Mouse (Mus musculus): Measurements from ENCODE around the gene Plac9b.
"Not testable (repeated sequence)": the region's sequence is repeated elsewhere in the genome, so short reads cannot be mapped to it uniquely, and the experiment has no call there.

Gene Plac9b

GRCm38 (mm10) chr14:26182380-26182779 lies at the start of gene Plac9b:
Gene Plac9b, minus strand, starts transcription at chr14:26182480.
- DNase-seq (ENCODE audit: low spot score), result not testable (repeated sequence)

GRCm38 (mm10) chr14:26216233-26217000 lies 34.1 kb upstream of the Plac9b start:
- not testable (repeated sequence) for DNase-seq (ENCODE audit: low spot score)

- DNase-seq (ENCODE audit: low spot score), result not testable (repeated sequence)
These were observed 24.6 kb upstream of the Plac9b start, which contains the start of gene Tmem254b for GRCm38 (mm10) chr14:26206926-26207247. Gene Tmem254b, minus strand, starts transcription at chr14:26207041.

DNA sequence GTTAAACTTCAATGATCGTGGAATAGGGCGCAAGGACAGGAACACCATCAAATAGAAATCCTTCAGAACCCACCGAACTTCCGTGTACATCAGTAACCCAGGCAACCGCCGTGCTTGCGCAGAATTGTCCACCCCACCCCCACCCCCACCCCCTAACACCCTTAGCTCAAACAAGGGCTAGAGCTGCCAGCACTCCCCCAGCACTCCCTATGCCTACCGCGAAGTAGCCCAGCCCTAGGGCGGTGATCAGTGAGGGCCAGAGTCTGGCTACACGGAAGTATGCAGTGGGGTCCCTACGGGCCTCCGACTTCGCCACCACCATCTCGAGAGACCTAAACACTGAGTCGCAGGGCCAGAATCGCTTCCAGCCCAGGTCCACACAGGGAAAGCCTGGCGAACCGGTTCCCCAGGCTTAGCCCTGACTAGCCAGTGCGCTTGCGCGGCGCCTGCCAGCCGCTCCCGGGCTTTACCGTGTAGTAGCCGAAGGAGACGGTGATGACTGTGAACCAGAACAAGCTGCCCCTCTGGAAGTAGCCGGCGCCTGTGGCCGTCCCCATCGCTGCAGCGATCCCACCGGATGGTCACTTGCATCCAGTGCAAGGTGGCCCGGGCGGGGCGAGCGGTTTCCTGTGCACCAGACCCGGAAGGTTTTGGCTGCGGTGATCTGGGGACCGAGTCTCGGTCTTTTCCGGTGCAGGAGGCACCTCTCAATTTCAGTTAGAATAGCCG lies 24.1 kb upstream of the Plac9b start:
- DNase-seq (ENCODE audit: low spot score), result not testable (repeated sequence)

GRCm38 (mm10) chr14:26197851-26198250 lies 15.6 kb upstream of the Plac9b start:
- not testable (repeated sequence) for DNase-seq (ENCODE audit: low spot score)

GRCm38 (mm10) chr14:26188361-26188760 lies 6.1 kb upstream of the Plac9b start:
- not testable (repeated sequence) for DNase-seq (ENCODE audit: low spot score)

DNA sequence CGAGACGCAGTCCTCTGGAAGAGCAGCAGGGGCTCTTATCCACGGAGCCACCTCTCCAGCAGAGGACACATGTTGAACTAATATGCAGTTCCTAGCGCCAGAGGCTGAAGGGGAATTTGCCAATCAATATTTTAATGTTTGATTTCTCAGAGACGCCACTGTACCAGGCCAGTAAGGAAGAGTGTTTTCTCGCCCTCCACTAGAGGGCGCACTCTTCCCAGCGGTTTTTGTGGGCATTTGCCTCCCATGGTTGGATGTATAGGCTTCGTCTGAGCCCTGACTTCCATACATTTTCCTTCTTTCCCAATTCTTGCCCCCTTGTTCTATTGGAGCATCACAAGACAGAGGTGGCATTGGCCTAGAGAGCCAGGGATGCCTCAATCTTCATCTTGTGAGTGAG lies 4.4 kb upstream of the Plac9b start:
- not testable (repeated sequence) for DNase-seq (ENCODE audit: low spot score)

GRCm38 (mm10) chr14:26181660-26182059 lies 620 bp downstream of the Plac9b start:
- not testable (repeated sequence) for DNase-seq (ENCODE audit: low spot score)

- DNase-seq (ENCODE audit: low spot score), result not testable (repeated sequence)
These were observed 7.3 kb downstream of the Plac9b start for GRCm38 (mm10) chr14:26175028-26175427.

GRCm38 (mm10) chr14:26173955-26174354 lies 8.3 kb downstream of the Plac9b start:
- not testable (repeated sequence) for DNase-seq (ENCODE audit: low spot score)

DNA sequence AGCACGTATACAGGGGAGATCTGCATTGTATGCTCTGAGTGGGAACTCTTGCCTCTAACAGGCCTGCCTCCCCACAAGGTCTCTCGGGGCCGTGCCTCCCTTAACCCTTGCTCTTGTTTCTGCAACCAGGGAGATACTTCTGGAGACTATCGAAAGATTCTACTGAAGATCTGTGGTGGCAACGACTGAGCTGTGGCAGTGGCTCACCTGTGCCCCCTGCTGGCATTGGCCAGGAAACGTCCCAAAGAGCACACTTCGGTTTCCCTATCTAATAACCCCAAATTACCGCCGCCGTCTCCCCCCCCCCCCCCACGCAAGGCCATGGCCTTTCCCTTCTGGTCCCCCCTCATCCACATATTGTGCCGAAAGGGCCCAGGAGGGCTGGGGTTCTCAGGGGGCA lies 17.0 kb downstream of the Plac9b start:
- DNase-seq (ENCODE audit: low spot score), result not testable (repeated sequence)

DNA sequence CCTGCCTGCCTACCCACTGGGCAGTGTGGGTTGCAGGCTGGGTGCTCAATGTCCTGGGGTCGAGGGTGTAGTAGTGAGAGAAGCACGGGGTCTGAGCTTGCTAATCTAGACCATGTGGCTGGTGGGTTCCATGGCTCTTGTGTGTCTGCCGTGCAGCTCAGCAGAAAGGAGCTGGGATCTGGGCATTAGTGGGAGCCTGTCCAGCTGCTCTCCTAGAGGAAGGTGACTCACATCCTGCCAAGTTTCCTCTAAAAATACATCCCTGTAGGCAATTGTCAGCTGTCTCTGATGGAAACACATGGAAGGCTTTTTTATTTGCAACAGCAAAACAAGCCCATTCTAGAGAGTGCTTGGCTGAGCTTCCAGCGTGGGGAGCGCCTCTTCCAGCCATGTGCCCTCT lies 19.9 kb downstream of the Plac9b start:
- DNase-seq (ENCODE audit: low spot score), result not testable (repeated sequence)

- not testable (repeated sequence) for DNase-seq (ENCODE audit: low spot score)
These were observed 21.1 kb downstream of the Plac9b start for GRCm38 (mm10) chr14:26161156-26161555.

GRCm38 (mm10) chr14:26156032-26156431 lies 26.2 kb downstream of the Plac9b start:
- DNase-seq (ENCODE audit: low spot score), result not testable (repeated sequence)

DNA sequence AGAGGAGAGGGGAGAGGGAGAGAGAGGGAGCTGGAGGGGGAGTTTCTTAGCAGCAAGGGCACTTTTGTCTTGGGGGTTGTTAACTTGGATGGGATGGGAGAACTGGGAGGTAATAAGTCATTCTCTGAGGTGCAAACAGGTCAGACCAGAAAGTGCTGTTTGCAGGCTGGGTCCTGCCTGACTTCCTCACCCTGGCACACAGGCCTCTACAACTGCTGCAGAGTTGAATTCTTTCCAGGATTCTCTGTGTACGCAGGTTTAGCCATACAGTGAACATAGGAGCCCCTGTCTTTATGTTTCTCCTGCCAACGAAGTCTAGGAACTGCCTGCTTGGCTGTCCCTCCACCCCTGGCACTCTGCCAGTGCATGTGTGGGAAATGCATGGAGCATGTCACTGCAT lies 35.2 kb downstream of the Plac9b start:
- not testable (repeated sequence) for DNase-seq (ENCODE audit: low spot score)

DNA sequence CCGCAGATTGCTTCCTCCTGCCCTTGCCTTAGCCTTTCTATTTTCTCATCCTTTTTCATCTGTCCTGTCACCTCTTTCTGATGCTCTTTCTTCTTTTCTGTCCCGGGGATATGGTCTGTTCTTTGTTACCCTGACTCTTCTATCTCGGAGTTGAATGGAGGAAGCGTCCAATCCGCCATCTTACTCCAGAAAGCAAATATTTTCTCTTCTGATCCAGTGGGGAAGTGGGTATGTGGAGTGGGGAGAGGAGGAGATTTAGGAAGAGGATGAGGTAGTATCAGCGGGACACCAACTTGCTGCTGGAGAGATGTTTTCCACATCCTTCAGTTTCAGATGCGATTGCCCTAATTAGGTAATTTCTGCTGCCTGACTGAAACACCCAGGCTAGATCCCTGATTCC lies 63.2 kb downstream of the Plac9b start:
- DNase-seq (ENCODE audit: low spot score), result not testable (repeated sequence)

- not testable (repeated sequence) for DNase-seq (ENCODE audit: low spot score)
These were observed 63.7 kb downstream of the Plac9b start for GRCm38 (mm10) chr14:26118550-26119000.

DNA sequence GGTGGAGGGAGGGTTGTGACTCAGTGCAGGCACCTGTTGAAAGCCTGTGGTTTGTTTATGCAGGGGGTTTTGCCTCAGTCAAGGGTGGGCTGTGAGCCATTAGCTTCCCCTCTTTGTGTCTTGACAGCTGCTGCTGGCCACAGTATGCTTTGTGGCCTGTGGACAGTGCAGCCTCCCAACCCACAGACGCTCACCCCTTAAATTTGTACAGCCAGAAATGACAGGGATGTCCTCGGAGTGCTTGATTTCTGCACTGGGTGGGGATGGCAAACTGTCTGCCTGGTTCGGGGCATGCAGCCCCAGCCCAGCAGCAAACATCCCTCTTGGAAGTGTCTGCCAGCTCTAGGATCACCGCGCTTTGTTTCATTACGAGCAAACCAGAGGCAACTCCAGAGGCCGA lies 64.1 kb downstream of the Plac9b start, which contains the start of gene Duxbl2:
Duxbl2 (plus strand) TSS at position 200 of the 400 bp plus-strand sequence.
- DNase-seq (ENCODE audit: low spot score), result not testable (repeated sequence)

Data from MN1 (cell line).